Mouse (Mus musculus) kidney, postnatal 14 days (tissue): ENCODE results near the gene Thsd4.
A peak's percentile ranks its signal among the peaks of the same experiment; 100 is the strongest.
"Not testable (repeated sequence)": the region's sequence is repeated elsewhere in the genome, so short reads cannot be mapped to it uniquely, and the experiment has no call there.

Source experiments
- DNase-seq: peaks from one replicate; pipeline ENCODE4 v3.0.0; 2022; ENCODE audit warnings: mixed read lengths

Gene Thsd4

GRCm38 (mm10) chr9:60305204-60305840 is 216.5 kb downstream of the Thsd4 start:
- DNase-seq = no peak

GRCm38 (mm10) chr9:60296276-60296675 is 225.6 kb downstream of the Thsd4 start:
- no peak for DNase-seq

- no peak for DNase-seq
Measured at GRCm38 (mm10) chr9:60295199-60295598, 226.6 kb downstream of the Thsd4 start.

DNA sequence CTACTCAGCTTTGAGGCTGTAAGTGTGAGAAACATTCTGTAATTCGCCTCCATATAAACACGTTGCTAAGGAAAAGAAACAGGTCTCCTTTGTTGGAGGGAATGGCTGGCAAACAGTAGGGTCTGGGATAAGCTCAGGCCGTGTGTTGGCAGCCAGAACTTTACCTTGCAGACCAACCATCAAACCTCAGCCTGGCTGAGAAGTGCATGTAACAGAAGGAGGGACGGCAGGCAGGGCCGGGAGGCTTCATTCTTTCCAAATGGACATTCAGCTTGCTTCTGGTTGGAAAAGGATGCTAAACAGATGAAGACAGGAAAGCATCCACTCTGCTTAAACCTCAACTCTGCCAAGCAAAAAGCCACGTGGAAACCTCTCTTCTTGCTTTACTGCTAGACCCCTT is 228.7 kb downstream of the Thsd4 start:
- DNase-seq = no peak

- peak; percentile 64 for DNase-seq
Measured at GRCm38 (mm10) chr9:60290780-60291179, 231.1 kb downstream of the Thsd4 start.

- no peak for DNase-seq
Measured at GRCm38 (mm10) chr9:60288789-60289188, 233.1 kb downstream of the Thsd4 start.

DNA sequence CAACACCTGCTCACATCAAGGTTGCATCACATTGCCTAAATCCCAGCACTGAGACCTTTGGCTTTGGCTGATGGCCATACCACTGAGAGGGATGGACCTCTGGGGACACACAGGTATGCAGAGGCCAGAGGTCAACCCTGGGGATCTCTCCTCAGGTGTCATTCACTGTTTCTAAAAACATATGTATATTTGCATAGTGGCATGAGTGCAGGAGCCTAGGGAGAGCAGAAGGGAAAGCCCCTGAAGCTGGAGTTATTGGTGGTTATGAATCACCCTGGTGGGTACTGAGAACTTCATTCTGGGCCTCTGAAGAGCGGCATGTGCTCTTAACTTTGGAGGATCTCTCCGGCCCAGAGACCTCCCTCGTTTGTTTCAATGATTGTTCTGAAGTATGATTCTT is 235.5 kb downstream of the Thsd4 start:
- DNase-seq = no peak

- DNase-seq = no peak
Measured at GRCm38 (mm10) chr9:60285047-60285462, 236.8 kb downstream of the Thsd4 start.

DNA sequence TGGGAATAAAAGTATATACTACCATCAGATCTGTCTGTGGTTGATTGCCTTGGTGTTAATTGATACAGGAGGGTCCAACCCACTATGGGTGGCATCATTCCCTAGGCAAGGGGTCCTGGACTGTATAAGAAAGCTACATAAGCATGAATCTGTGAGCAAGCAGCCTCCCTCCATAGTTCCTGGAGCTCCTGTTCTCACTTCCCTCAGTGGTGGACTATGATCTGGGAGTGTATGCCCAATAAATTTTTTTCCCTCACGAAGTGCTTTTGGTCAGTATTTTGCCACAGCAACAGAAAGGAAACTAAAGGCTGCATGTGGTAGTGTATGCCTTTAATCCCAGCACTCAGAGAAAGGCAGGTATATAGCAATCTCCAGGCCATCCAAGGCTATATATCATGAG is 237.5 kb downstream of the Thsd4 start:
- no peak for DNase-seq

DNA sequence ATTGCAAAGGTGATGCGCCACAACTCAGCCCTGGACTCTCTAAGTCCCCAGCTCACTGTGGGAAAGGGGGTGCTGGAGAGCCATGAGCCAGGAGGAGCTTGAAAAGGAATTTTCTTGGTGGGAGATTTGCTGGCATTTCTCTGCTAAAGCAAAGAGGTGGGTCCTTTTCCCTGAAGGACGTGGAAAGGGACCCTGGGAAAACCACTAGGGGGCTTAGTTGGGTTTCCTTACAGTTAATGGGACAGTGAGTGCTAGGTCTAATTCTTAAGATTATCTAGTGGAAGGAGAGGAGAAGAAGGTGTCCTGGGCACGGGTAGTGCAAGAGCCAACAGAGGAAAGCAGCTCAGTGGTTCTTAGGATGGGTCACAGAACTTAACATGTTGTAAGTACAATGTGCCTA is 238.3 kb downstream of the Thsd4 start:
- peak; percentile 36 for DNase-seq

GRCm38 (mm10) chr9:60281281-60281680 is 240.6 kb downstream of the Thsd4 start:
- DNase-seq = peak; percentile 81

GRCm38 (mm10) chr9:60280786-60281185 is 241.1 kb downstream of the Thsd4 start:
- no peak for DNase-seq

DNA sequence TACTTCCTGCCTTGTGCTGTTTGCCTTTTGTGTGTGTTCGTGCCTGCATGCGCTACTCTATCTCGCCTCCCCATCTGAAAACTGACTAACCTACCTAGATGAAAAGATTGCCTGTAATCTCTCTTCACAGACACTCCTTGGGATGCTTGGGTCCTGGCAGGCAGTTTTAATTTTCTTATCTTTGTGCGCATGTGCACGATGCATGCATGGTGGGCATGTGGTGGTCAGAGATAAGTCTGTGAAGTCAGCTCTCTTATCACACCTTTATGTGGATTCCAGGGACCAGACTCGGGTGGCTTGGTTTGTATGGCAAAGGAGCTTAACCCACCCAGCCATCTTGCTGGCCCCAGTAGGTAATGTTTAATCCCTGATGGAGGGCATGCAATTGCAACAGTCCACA is 242.3 kb downstream of the Thsd4 start:
- no peak for DNase-seq

GRCm38 (mm10) chr9:60276351-60276750 is 245.5 kb downstream of the Thsd4 start:
- peak; percentile 59 for DNase-seq

DNA sequence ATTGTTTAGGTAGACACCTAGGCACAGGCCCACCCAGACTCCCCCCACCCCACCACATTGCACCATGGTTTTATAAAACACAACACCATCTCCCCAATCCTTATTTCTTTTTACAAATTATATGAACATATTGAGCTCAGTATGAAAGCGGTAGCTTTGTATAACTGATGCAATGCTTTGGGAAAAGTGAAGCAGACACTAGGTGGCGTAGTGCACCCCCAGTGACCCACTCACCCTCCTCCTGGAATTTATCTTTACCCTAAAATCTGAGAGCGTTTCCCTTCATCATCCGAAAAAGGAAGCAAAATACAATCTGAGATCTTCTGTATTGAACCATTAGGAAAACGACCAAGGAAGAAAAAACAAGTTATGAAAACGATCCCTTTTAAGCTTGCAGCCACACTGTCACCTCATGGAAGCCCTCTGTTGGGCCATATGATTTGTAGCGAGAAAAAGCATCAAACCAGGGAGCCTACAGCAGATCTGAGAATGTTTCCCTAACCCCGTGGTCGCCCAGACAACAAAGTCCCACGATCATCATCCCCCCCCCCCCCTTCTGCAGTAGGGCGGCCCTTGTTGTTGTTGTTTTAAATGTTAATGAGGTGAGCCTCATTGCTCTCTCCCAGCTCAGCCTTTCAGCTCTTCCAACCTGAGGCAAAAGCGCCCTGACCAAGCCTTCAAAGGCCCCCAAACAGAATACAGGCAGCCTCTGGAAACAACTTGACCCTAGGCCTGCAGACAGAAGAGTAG is 246.3 kb downstream of the Thsd4 start:
- DNase-seq = no peak

- peak; percentile 27 for DNase-seq
Measured at GRCm38 (mm10) chr9:60274503-60274902, 247.3 kb downstream of the Thsd4 start.

- DNase-seq = not testable (repeated sequence)
Measured at GRCm38 (mm10) chr9:60272345-60272744, 249.5 kb downstream of the Thsd4 start.

DNA sequence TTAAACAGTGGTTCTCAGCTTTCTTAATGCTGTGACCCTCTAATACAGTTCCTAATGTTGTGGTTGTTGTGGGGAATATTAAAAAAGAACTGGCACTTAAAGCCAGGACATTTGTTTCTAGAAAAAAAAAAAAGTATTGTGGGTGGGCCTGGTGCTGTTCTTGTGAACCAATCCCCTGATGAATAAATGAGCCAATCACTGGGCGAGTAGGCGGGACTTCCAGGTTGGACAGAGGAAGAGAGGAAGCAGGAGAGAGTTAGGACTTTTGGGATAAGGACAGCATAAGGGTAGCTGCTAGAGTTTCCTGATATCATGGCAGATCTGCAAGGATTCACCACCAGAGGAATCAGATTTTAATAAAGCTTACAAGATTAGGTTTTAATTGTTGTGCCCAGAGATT is 249.9 kb downstream of the Thsd4 start:
- DNase-seq = no peak

GRCm38 (mm10) chr9:60269807-60270206 is 252.0 kb downstream of the Thsd4 start:
- no peak for DNase-seq

DNA sequence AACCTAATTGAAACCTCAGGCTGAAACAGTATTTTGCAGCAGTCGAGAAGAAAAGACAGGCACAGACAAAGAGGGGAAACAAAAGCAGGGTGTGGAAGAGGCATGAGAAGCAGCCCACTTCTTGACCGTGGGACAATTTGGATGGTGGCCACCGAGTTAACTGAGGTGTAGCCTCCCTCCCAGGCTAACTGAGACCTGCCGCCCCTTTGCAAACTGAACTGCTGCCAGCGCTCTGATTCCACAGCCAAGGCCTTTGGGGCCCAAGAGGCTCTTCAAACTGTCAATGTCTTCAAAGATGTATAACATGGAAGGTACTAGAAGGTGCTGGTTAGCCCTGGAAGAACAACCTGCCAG is 254.6 kb downstream of the Thsd4 start:
- no peak for DNase-seq

DNA sequence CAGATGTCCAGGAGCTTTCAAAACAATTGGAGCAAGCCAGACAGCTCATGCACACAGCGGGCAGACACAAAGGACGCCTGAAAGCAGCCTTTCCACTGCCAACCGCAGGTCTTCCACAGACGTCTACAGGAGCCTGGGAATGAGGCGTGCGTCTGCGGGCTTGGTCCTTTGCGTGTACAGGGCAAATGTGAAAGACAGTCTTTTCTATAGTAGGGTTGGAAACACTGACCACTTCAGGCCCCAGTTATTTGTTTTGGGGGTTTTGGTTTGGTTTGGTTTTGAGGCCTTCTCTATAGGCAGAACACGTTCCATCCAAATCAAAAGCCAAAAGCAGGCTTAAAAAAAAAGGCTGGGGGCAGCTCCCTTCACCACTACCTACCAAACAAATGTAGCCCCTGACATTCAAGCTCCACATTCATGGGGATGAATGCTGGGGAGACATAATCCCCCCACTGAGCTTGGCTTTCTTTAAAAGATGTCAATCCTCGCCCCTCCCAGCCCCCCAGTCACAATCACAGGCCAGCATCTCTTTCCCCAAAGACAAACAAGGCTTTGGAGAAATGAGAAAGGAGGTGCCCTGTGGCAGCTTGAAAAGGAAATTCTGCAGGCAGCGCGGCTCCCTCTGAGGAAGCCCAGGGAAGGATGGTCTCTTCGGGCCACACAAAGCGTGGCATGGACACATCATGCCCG is 255.1 kb downstream of the Thsd4 start:
- no peak for DNase-seq

DNA sequence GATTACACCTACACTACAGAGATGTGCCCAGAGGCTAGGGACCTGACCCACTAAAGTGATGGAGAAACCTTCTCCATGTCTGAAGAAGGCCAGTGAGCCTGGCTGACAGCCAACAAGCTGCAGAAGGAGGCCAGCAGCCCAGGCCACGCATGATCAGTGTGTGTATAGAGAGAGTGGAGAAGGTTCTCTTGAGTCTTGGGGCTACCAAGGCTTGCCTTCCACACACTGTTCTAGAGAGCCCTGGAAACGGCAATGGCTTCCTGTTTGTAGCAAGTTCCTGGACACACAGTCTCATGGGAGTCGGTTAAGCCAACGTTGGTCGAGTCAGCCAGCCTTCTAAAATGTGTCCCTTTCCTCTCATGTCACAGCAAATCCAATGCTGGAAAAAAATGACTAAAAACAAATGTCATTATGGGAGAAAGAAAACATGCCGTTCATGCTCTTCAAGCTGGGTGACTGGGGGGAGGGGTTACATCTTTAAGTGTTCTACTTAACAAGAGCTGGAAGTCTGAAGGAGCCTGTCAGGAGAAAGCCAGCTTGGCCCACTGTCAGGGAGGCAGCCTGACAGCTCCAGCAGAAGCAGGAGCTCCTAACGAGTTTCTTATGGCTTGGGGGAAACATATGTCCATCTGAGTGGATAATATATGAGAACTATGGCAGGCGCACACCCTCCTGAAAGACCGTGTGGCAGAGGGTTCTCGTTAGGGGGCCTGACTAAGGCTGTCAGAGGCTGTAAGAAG is 257.1 kb downstream of the Thsd4 start:
- peak; percentile 60 for DNase-seq

DNA sequence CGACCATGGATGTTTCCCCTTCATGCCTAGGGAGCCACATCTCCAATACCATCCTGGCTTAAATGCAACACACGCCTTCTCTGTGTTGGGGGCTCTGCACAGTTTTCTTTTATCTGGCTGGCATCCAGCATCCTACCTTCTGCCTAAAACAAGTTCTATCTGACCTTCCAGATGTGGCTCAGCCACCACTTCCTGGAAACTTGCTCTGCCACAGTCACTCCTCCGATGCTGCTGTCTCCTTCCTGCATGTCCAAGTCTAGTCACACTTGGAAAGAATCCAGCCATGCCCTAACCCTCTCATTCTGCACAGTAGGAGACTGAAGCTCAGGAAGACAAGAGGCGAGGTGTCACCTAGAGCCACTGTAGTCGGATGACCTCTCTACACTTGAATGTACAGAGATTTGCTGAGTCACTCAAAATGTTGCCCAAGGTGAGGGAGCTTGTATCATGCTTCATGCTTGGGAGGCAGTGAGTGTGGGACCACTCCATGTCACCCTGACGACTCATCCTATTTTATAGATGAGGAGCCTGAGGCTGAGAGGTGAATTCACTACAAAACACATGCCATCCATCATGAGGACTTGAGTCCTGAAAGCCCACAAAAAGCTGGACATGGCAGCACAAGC is 259.2 kb downstream of the Thsd4 start:
- no peak for DNase-seq
